Mouse (Mus musculus): ENCODE data around the gene Rsrp1. TPM values are rescaled to one million over a fixed set of nuclear protein-coding genes. Genes with fewer than 3 reads are reported as not detected.

Gene Rsrp1
- 1,131 and 1,373 TPM in 2 replicates for polyA plus RNA-seq (2012; ENCODE audit: insufficient read depth, insufficient read length, missing spikeins)

GRCm38 (mm10) chr4:134923258-134924018 is at the start of gene Rsrp1:
Rsrp1 (plus strand) TSS chr4:134923592.
- Histone ChIP-seq H3K27ac (ENCODE audit: insufficient read depth, low read depth, low read length) (peak within 1 kb of the TSS; percentile 99), H3K4me3 (ENCODE audit: insufficient read depth, low read length) (peak within 1 kb of the TSS; percentile 95), H3K4me1 (ENCODE audit: control insufficient read depth, insufficient read depth, low read length) (peaks cover 34% of the 10 kb centered on the region)
- TF ChIP-seq POLR2A (IDR thresholded peaks at IDR 0.05; ENCODE audit: borderline replicate concordance, low read depth, low read length) (peak; percentile 98), CTCF (IDR thresholded peaks at IDR 0.05; ENCODE audit: low read depth, low read length) (no peak)

DNA sequence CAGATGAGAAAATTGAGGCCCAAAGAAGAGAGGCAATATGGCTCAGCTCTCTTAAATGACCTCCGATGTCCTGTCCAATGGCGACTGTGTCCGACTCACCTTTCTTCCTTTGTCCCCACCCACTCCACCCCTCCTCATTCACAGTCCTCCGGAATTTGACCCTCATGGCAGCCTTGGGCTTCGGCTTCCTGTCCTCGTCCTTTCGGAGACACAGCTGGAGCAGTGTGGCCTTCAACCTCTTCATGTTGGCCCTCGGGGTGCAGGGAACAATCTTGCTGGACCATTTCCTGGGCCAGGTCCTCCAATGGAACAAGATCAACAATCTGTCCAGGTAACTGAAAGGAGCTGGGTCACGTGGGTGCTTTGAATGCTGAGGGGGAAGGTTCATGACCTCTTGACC is 47.2 kb upstream of the Rsrp1 start:
- H3K4me1 ChIP-seq (ENCODE audit: control insufficient read depth, insufficient read depth, low read length): peaks cover 6% of the 10 kb centered on the region
- H3K4me3 ChIP-seq (ENCODE audit: insufficient read depth, low read length): no peak overlapping the region
- TF ChIP-seq CTCF (IDR thresholded peaks at IDR 0.05; ENCODE audit: low read depth, low read length) (no peak), POLR2A (IDR thresholded peaks at IDR 0.05; ENCODE audit: borderline replicate concordance, low read depth, low read length) (no peak)
- no peak overlapping the region for H3K27ac ChIP-seq (ENCODE audit: insufficient read depth, low read depth, low read length)

- Histone ChIP-seq H3K27ac (ENCODE audit: insufficient read depth, low read depth, low read length) (no peak overlapping the region), H3K4me1 (ENCODE audit: control insufficient read depth, insufficient read depth, low read length) (peaks cover 15% of the 10 kb centered on the region), H3K4me3 (ENCODE audit: insufficient read depth, low read length) (peak overlapping the region; percentile 40)
- TF ChIP-seq POLR2A (IDR thresholded peaks at IDR 0.05; ENCODE audit: borderline replicate concordance, low read depth, low read length) (no peak), CTCF (IDR thresholded peaks at IDR 0.05; ENCODE audit: low read depth, low read length) (peak; percentile 83)
Observed at GRCm38 (mm10) chr4:134879410-134879981, 43.9 kb upstream of the Rsrp1 start.

GRCm38 (mm10) chr4:134880041-134880440 is 43.4 kb upstream of the Rsrp1 start:
- Histone ChIP-seq H3K4me3 (ENCODE audit: insufficient read depth, low read length) (no peak overlapping the region), H3K27ac (ENCODE audit: insufficient read depth, low read depth, low read length) (no peak overlapping the region), H3K4me1 (ENCODE audit: control insufficient read depth, insufficient read depth, low read length) (peaks cover 19% of the 10 kb centered on the region)
- TF ChIP-seq CTCF (IDR thresholded peaks at IDR 0.05; ENCODE audit: low read depth, low read length): peak; percentile 47; the same call in 1 of the 2 replicates
- TF ChIP-seq POLR2A (IDR thresholded peaks at IDR 0.05; ENCODE audit: borderline replicate concordance, low read depth, low read length): no peak

GRCm38 (mm10) chr4:134883266-134883665 is 40.1 kb upstream of the Rsrp1 start:
- Histone ChIP-seq H3K4me1 (ENCODE audit: control insufficient read depth, insufficient read depth, low read length) (peaks cover 19% of the 10 kb centered on the region), H3K27ac (ENCODE audit: insufficient read depth, low read depth, low read length) (peak overlapping the region; percentile 14; the same call in 1 of the 2 replicates), H3K4me3 (ENCODE audit: insufficient read depth, low read length) (no peak overlapping the region)
- TF ChIP-seq CTCF (IDR thresholded peaks at IDR 0.05; ENCODE audit: low read depth, low read length) (peak; percentile 38), POLR2A (IDR thresholded peaks at IDR 0.05; ENCODE audit: borderline replicate concordance, low read depth, low read length) (no peak)

- Histone ChIP-seq H3K4me3 (ENCODE audit: insufficient read depth, low read length) (no peak overlapping the region), H3K27ac (ENCODE audit: insufficient read depth, low read depth, low read length) (peak overlapping the region; percentile 14; the same call in 1 of the 2 replicates), H3K4me1 (ENCODE audit: control insufficient read depth, insufficient read depth, low read length) (peaks cover 19% of the 10 kb centered on the region)
- TF ChIP-seq CTCF (IDR thresholded peaks at IDR 0.05; ENCODE audit: low read depth, low read length) (no peak), POLR2A (IDR thresholded peaks at IDR 0.05; ENCODE audit: borderline replicate concordance, low read depth, low read length) (no peak)
Observed at GRCm38 (mm10) chr4:134883808-134884207, 39.6 kb upstream of the Rsrp1 start.

DNA sequence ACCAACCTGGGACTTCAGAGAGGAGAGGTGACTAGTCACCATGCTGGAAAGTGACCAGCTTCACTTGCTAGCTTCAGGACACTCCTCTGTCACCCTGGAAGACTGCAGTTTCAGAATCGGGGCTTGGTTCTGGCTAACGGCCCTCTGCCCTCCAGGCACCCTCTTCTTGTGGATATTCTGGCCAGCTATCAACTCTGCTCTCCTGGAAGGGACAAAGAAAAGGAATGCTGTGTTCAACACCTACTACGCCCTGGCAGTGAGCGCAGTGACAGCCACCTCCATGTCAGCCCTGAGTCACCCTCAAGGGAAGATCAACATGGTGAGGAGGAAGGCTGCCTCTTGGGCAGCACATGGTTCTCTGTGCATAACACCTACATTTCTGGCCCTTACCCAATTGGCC is 39.0 kb upstream of the Rsrp1 start:
- Histone ChIP-seq H3K4me3 (ENCODE audit: insufficient read depth, low read length) (no peak overlapping the region), H3K4me1 (ENCODE audit: control insufficient read depth, insufficient read depth, low read length) (peaks cover 19% of the 10 kb centered on the region), H3K27ac (ENCODE audit: insufficient read depth, low read depth, low read length) (no peak overlapping the region)
- TF ChIP-seq POLR2A (IDR thresholded peaks at IDR 0.05; ENCODE audit: borderline replicate concordance, low read depth, low read length): no peak
- no peak for TF ChIP-seq CTCF (IDR thresholded peaks at IDR 0.05; ENCODE audit: low read depth, low read length)

DNA sequence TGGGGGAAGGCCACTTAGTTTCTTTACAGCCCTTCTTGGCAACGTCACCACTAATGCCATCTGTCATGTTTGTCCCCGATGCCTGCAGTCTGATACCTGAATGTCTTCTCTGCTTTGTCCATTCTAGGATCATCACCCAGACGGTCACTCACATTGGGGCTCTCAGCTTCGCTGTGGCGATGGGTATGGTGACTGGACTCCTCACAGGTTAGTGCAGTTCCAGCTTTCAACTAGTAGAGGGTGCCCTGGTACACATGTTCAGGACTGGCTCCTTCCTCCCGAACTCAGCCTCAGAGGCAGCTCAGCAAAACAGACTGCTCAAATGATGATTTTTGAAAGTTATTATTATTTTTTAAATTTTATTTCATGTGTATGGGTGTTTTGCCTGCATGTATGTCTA is 31.3 kb upstream of the Rsrp1 start:
- Histone ChIP-seq H3K4me1 (ENCODE audit: control insufficient read depth, insufficient read depth, low read length) (no peaks in the 10 kb centered on the region), H3K4me3 (ENCODE audit: insufficient read depth, low read length) (no peak overlapping the region), H3K27ac (ENCODE audit: insufficient read depth, low read depth, low read length) (no peak overlapping the region)
- TF ChIP-seq CTCF (IDR thresholded peaks at IDR 0.05; ENCODE audit: low read depth, low read length): no peak
- no peak for TF ChIP-seq POLR2A (IDR thresholded peaks at IDR 0.05; ENCODE audit: borderline replicate concordance, low read depth, low read length)

DNA sequence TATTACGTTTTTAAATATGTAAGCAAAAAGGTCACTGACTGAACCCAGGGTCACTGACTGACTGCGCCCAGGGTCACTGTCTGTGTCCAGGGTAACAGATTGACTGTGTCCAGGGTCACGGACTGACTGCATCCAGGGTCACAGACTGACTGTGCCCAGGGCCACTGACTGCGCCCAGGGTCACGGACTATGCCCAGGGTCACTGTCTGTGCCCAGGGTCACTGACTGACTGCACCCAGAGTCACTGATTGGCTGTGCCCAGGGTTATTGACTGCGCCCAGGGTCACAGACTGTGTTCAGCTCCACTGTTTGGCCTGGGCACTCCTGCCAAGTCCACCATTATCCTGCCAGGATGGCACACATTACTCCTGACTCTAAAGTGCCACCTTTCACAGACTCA is 26.1 kb upstream of the Rsrp1 start:
- Histone ChIP-seq H3K4me1 (ENCODE audit: control insufficient read depth, insufficient read depth, low read length) (no peaks in the 10 kb centered on the region), H3K4me3 (ENCODE audit: insufficient read depth, low read length) (no peak overlapping the region), H3K27ac (ENCODE audit: insufficient read depth, low read depth, low read length) (no peak overlapping the region)
- no peak for TF ChIP-seq POLR2A (IDR thresholded peaks at IDR 0.05; ENCODE audit: borderline replicate concordance, low read depth, low read length)
- TF ChIP-seq CTCF (IDR thresholded peaks at IDR 0.05; ENCODE audit: low read depth, low read length): no peak

DNA sequence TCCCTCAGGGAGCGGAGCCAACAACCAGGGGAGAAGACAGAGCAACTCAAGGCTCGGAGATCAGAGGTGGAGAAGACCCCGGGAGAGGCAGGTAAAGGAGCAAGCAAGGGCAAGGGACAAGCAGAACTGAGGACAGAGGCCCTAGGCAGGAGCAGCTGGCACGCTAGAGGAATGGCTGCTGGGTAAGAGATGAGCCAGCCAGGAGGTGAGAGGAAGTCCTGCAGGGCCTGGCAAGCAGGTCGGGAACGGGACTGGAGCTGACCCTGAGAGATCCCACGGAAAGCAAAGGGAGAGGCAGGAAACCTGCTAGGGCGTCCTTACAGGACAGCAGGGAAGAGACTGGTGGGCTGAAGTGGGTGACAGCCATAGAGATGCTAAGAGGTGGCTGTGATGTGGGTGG is 22.3 kb upstream of the Rsrp1 start:
- H3K4me3 ChIP-seq (ENCODE audit: insufficient read depth, low read length): no peak overlapping the region
- H3K4me1 ChIP-seq (ENCODE audit: control insufficient read depth, insufficient read depth, low read length): no peaks in the 10 kb centered on the region
- TF ChIP-seq CTCF (IDR thresholded peaks at IDR 0.05; ENCODE audit: low read depth, low read length) (no peak), POLR2A (IDR thresholded peaks at IDR 0.05; ENCODE audit: borderline replicate concordance, low read depth, low read length) (no peak)
- no peak overlapping the region for H3K27ac ChIP-seq (ENCODE audit: insufficient read depth, low read depth, low read length)
